Mouse (Mus musculus): ENCODE data around the gene Fuom.
A peak's percentile ranks its signal among the peaks of the same experiment; 100 is the strongest.
"Not testable (repeated sequence)": the region's sequence is repeated elsewhere in the genome, so short reads cannot be mapped to it uniquely, and the experiment has no call there.

The Fuom gene

GRCm38 (mm10) chr7:140101993-140102860, at the start of gene Fuom:
TSS of gene Fuom (minus strand) at chr7:140102441.
- DNase-seq (ENCODE audit: low read depth, low spot score) = peak; percentile 63

GRCm38 (mm10) chr7:140144550-140144949, 42.3 kb upstream of the Fuom start:
- no peak for DNase-seq (ENCODE audit: low read depth, low spot score)

GRCm38 (mm10) chr7:140141350-140141749, 39.1 kb upstream of the Fuom start:
- peak; percentile 65 for DNase-seq (ENCODE audit: low read depth, low spot score)

- DNase-seq (ENCODE audit: low read depth, low spot score) = no peak
These were observed 35.7 kb upstream of the Fuom start for GRCm38 (mm10) chr7:140138021-140138310.

- DNase-seq (ENCODE audit: low read depth, low spot score) = peak; percentile 95
These were observed 35.1 kb upstream of the Fuom start, which contains the start of gene Mtg1 for GRCm38 (mm10) chr7:140137135-140138020. TSS of gene Mtg1 (plus strand) at chr7:140137564.

GRCm38 (mm10) chr7:140135106-140135770, 33.0 kb upstream of the Fuom start:
- no peak for DNase-seq (ENCODE audit: low read depth, low spot score)

GRCm38 (mm10) chr7:140134033-140134432, 31.8 kb upstream of the Fuom start:
- DNase-seq (ENCODE audit: low read depth, low spot score) = not testable (repeated sequence)

GRCm38 (mm10) chr7:140132184-140132583, 29.9 kb upstream of the Fuom start:
- not testable (repeated sequence) for DNase-seq (ENCODE audit: low read depth, low spot score)

GRCm38 (mm10) chr7:140127911-140128310, 25.7 kb upstream of the Fuom start:
- DNase-seq (ENCODE audit: low read depth, low spot score) = no peak

GRCm38 (mm10) chr7:140126934-140127333, 24.7 kb upstream of the Fuom start:
- DNase-seq (ENCODE audit: low read depth, low spot score) = no peak

- no peak for DNase-seq (ENCODE audit: low read depth, low spot score)
These were observed 23.7 kb upstream of the Fuom start for GRCm38 (mm10) chr7:140126022-140126350.

GRCm38 (mm10) chr7:140125278-140126021, 23.2 kb upstream of the Fuom start:
- peak; percentile 78 for DNase-seq (ENCODE audit: low read depth, low spot score)

- DNase-seq (ENCODE audit: low read depth, low spot score) = no peak
These were observed 22.1 kb upstream of the Fuom start for GRCm38 (mm10) chr7:140124382-140124781.

GRCm38 (mm10) chr7:140122765-140123164, 20.5 kb upstream of the Fuom start:
- DNase-seq (ENCODE audit: low read depth, low spot score) = no peak

- no peak for DNase-seq (ENCODE audit: low read depth, low spot score)
These were observed 19.2 kb upstream of the Fuom start for GRCm38 (mm10) chr7:140121338-140121910.

- DNase-seq (ENCODE audit: low read depth, low spot score) = no peak
These were observed 18.2 kb upstream of the Fuom start for GRCm38 (mm10) chr7:140120484-140120883.

GRCm38 (mm10) chr7:140116329-140117054, 14.3 kb upstream of the Fuom start, which contains the start of gene Echs1:
TSS of gene Echs1 (minus strand) at chr7:140116476.
- DNase-seq (ENCODE audit: low read depth, low spot score) = peak; percentile 74

GRCm38 (mm10) chr7:140115583-140116328, 13.5 kb upstream of the Fuom start, which contains the start of gene Paox:
TSS of gene Paox (plus strand) at chr7:140115799.
- DNase-seq (ENCODE audit: low read depth, low spot score) = peak; percentile 68

- DNase-seq (ENCODE audit: low read depth, low spot score) = no peak
These were observed 9.7 kb upstream of the Fuom start for GRCm38 (mm10) chr7:140111943-140112342.

Measured in forelimb bud, embryonic 11.5 days (tissue).